Mouse (Mus musculus): ENCODE results near the gene Raet1e.
"Not testable (repeated sequence)": the region's sequence is repeated elsewhere in the genome, so short reads cannot be mapped to it uniquely, and the experiment has no call there.

DNA sequence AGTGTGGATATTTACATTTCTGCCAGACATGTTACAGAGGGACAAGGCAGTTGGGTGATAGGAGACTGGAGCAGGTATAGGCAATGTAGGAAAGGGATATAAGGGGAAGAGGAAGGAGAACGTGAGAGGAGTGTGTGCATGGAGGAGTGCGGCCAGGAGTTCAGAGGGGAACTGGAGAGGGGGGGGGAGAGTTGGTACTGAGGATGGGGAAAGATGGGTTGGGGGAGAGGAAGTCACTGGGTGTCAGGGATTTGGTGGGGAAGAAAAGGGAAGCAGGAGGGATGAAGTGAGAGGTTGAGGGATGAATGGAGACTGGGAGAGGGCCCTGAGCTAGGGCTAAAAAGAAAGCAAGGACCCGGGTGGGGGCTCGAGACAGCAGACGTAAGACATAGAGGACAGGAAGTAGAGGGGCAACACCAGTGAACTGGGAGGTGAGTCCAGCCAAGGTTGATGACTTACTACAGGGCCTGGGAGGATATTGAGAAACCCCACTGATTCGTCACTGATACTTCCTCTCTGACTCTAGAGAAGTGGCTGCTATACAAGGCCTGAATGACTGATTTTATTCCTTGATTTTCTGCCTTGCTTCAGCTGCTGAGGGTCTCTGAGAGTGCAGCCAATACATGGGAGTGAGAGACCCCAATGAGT is 195.3 kb downstream of the Raet1e start:
- TF ChIP-seq TAL1 (IDR thresholded peaks at IDR 0.05; ENCODE audit: low read length); CTCF (IDR thresholded peaks at IDR 0.05 in 2 of 3, conservative IDR thresholded peaks at IDR 0.05 in 1 of 3; ENCODE audit: control insufficient read depth in 1 of 3, insufficient read depth in 1 of 3, low read depth in 2 of 3, low read length in 3 of 3, poor library complexity in 1 of 3, severe bottlenecking in 1 of 3); POLR2A (IDR thresholded peaks at IDR 0.05; ENCODE audit: control insufficient read depth in 1 of 2, insufficient read depth in 1 of 2, low read depth in 1 of 2, low read length in 2 of 2, poor library complexity in 1 of 2); TCF12 (IDR thresholded peaks at IDR 0.05; ENCODE audit: low read depth, low read length); ELF1 (IDR thresholded peaks at IDR 0.05; ENCODE audit: low read depth, low read length): not testable (repeated sequence)

All from MEL (cell line).